Mouse (Mus musculus): Measurements from ENCODE around the gene Cpt1b. TPM values are rescaled to one million over a fixed set of nuclear protein-coding genes. Genes with fewer than 3 reads are reported as not detected.

Cpt1b gene
- total and polyA plus RNA-seq, 2 experiments from 2014 or later = 2.2 to 2.4 TPM

DNA sequence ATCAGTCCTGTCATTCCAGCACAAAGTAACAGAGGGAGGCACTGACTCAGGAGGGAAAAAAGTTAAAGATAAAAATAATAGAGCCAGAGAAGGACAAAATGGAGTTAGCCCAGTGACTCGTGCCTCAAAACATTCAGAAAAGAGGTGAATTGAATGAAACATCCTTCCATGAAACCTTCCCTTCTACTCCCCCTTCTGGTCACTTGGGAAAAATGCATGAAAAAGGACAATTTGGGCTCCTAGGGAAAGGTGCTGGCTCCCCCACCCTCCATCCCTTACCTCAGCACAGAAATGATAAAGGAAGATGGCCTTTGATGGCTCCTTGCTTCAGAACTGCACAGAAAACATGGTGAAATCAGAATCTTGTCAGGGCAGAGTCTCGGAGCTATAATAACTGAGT is 42.9 kb upstream of the Cpt1b start:
- H3K27me3 ChIP-seq (ENCODE audit: insufficient read depth, low read length) = no peaks in the 10 kb centered on the region

DNA sequence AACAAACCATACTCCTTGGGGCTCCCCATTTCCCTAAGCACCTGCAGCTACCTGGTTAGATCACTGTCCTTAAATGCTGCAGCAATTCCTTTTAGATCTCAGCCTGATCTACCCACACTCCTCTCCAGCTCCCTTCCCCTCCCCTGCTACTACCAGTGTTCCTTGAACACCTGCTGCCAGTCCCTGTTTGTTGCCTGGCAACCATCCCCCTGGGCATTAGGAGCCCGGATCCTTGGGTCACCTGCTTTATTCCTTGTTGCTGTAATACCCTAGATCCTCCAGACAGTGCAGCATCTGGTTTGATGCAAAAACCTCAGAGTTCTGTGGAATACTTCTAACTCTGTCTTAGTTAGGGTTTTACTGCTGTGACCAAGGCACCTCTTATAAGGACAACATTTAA is 39.4 kb upstream of the Cpt1b start:
- peak; percentile 23; the same call in 1 of the 2 replicates for TF ChIP-seq CTCF (IDR thresholded peaks at IDR 0.05)
- Histone ChIP-seq H3K27me3 (ENCODE audit: insufficient read depth, low read length) (no peaks in the 10 kb centered on the region), H3K9me3 (ENCODE audit: low read length) (no peaks in the 10 kb centered on the region), H3K36me3 (ENCODE audit: insufficient read depth, low read length) (peaks cover 28% of the 10 kb centered on the region), H3K9ac (replicated peaks; ENCODE audit: low read length, poor library complexity, severe bottlenecking) (no peak overlapping the region), H3K4me1 (ENCODE audit: insufficient read depth, low read length) (no peaks in the 10 kb centered on the region), H3K27ac (ENCODE audit: low read depth, low read length) (peak overlapping the region; percentile 55), H3K4me3 (ENCODE audit: low read depth, low read length) (no peak overlapping the region), H3K4me2 (ENCODE audit: low read depth, low read length, poor library complexity, severe bottlenecking) (no peak overlapping the region)
- ATAC-seq (ENCODE audit: low FRiP score) (peak; percentile 45; the same call in 1 of the 2 replicates), DNase-seq (ENCODE audit: low spot score) (peak; percentile 78)
- 6% methylated on average over 1 of the region's 1 CpGs for WGBS

More for the DNA sequence above, 42.9 kb upstream of the Cpt1b start:
- DNase-seq (ENCODE audit: low spot score) (peak; percentile 68), ATAC-seq (ENCODE audit: low FRiP score) (no peak)
- H3K4me3 ChIP-seq (ENCODE audit: low read depth, low read length) = no peak overlapping the region
- no peak overlapping the region for H3K4me2 ChIP-seq (ENCODE audit: low read depth, low read length, poor library complexity, severe bottlenecking)
- no peaks in the 10 kb centered on the region for H3K9me3 ChIP-seq (ENCODE audit: low read length)
- no peak overlapping the region for H3K27ac ChIP-seq (ENCODE audit: low read depth, low read length)
- H3K9ac ChIP-seq (replicated peaks; ENCODE audit: low read length, poor library complexity, severe bottlenecking) = no peak overlapping the region
- H3K4me1 ChIP-seq (ENCODE audit: insufficient read depth, low read length) = no peaks in the 10 kb centered on the region
- WGBS = 31% methylated on average over 2 of the region's 2 CpGs
- peak; percentile 83 for TF ChIP-seq CTCF (IDR thresholded peaks at IDR 0.05)
- H3K36me3 ChIP-seq (ENCODE audit: insufficient read depth, low read length) = peaks cover 8% of the 10 kb centered on the region; the same call in 1 of the 2 replicates

DNA sequence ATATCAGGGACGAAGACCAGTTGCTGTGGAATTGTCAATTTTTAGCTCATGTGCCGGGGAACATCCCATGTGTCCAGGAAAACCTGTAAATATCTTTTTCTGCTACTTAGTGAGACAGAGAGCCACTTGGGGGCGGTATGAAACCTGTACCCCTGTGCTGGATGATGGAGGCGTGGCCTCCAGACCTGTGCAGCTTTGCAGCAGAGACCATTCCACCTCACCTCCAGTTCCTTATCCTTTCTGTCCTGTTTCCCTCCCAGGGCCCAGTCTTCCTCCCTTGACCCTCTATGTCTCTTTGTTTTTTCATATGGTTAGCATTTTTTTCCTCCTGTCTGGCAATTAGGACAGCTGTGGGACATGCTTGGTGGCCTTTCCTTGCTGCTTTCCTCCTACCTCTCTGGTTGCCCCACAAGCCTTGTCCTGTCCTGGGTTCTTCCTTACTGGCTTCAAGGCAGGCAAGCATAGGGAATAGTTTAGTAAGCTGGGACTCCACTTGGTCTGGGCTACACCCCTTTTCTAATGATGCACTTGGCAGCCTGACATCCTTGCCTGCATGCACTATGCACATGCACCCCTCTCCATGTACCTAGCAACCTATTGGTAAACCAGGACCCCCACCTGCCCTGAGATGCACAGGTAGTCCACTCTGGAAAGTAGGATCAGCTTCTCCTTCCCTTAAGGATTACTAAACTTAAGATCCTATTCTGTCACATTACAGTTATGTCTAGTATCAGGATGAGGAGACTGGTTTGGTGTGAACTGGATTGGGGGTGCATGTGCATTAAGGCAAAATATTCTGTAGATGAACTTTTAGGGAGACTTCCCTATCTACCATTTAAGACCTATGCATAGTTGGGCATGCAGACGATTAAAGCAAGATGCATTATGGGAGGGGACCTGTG is 37.9 kb upstream of the Cpt1b start:
- Histone ChIP-seq H3K27ac (ENCODE audit: low read depth, low read length) (no peak overlapping the region), H3K4me2 (ENCODE audit: low read depth, low read length, poor library complexity, severe bottlenecking) (no peak overlapping the region), H3K36me3 (ENCODE audit: insufficient read depth, low read length) (peaks cover 41% of the 10 kb centered on the region), H3K9ac (replicated peaks; ENCODE audit: low read length, poor library complexity, severe bottlenecking) (no peak overlapping the region), H3K4me1 (ENCODE audit: insufficient read depth, low read length) (no peaks in the 10 kb centered on the region), H3K9me3 (ENCODE audit: low read length) (no peaks in the 10 kb centered on the region), H3K27me3 (ENCODE audit: insufficient read depth, low read length) (no peaks in the 10 kb centered on the region), H3K4me3 (ENCODE audit: low read depth, low read length) (no peak overlapping the region)
- WGBS = 71% methylated on average over 5 of the region's 5 CpGs
- no peak for DNase-seq (ENCODE audit: low spot score)
- no peak for ATAC-seq (ENCODE audit: low FRiP score)
- peak; percentile 46 for TF ChIP-seq CTCF (IDR thresholded peaks at IDR 0.05)

DNA sequence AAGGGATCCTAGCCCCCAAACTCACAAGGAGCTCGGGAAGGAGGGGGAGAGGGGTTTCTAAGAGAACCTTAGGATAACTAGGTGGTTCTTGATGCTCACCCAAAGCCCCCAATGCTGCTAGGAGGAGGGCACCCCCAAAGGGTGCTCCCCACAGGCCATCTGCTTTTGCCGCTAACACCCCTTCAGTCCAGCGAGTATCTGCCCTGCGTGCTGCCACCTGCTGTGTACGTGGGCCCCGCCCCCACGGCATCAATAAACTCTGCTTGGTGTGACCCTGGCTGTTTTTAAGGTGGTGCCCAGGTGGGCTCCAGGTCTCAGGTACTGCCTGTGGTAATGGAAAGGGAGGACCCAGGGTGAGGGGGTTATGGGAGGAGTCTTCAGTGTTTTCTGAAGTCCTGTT is 36.5 kb upstream of the Cpt1b start:
- no peaks in the 10 kb centered on the region for H3K27me3 ChIP-seq (ENCODE audit: insufficient read depth, low read length)
- no peak overlapping the region for H3K27ac ChIP-seq (ENCODE audit: low read depth, low read length)
- no peak overlapping the region for H3K9ac ChIP-seq (replicated peaks; ENCODE audit: low read length, poor library complexity, severe bottlenecking)
- no peak overlapping the region for H3K4me3 ChIP-seq (ENCODE audit: low read depth, low read length)
- H3K4me1 ChIP-seq (ENCODE audit: insufficient read depth, low read length) = no peaks in the 10 kb centered on the region
- TF ChIP-seq CTCF (IDR thresholded peaks at IDR 0.05) = no peak
- DNase-seq (ENCODE audit: low spot score) (no peak), ATAC-seq (ENCODE audit: low FRiP score) (no peak)
- no peaks in the 10 kb centered on the region for H3K9me3 ChIP-seq (ENCODE audit: low read length)
- 80% methylated on average over 7 of the region's 7 CpGs for WGBS
- H3K4me2 ChIP-seq (ENCODE audit: low read depth, low read length, poor library complexity, severe bottlenecking) = no peak overlapping the region
- H3K36me3 ChIP-seq (ENCODE audit: insufficient read depth, low read length) = peaks cover 55% of the 10 kb centered on the region

DNA sequence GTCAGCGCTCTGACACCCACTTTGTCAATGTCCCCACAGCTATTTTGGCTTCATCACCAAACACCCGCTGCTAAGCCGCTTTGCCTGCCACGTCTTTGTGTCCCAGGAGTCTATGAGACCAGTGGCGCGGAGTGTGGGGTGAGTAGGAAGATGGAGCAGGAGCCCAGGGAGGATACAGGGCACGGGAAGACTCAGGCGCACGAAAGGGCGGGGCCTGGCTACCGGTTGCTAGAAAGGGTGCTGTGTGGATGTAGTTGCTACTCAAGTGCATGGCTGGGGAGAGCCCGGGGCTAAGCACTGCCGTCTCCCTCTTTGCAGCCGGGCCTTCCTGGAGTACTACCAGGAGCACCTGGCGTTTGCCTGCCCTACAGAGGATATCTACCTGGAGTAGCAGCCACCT is 35.7 kb upstream of the Cpt1b start:
- Histone ChIP-seq H3K9ac (replicated peaks; ENCODE audit: low read length, poor library complexity, severe bottlenecking) (no peak overlapping the region), H3K27ac (ENCODE audit: low read depth, low read length) (no peak overlapping the region), H3K9me3 (ENCODE audit: low read length) (no peaks in the 10 kb centered on the region), H3K36me3 (ENCODE audit: insufficient read depth, low read length) (peaks cover 64% of the 10 kb centered on the region), H3K4me1 (ENCODE audit: insufficient read depth, low read length) (no peaks in the 10 kb centered on the region), H3K4me2 (ENCODE audit: low read depth, low read length, poor library complexity, severe bottlenecking) (no peak overlapping the region), H3K27me3 (ENCODE audit: insufficient read depth, low read length) (no peaks in the 10 kb centered on the region), H3K4me3 (ENCODE audit: low read depth, low read length) (no peak overlapping the region)
- 87% methylated on average over 13 of the region's 15 CpGs for WGBS
- ATAC-seq (ENCODE audit: low FRiP score) (no peak), DNase-seq (ENCODE audit: low spot score) (no peak)
- TF ChIP-seq CTCF (IDR thresholded peaks at IDR 0.05) = no peak

DNA sequence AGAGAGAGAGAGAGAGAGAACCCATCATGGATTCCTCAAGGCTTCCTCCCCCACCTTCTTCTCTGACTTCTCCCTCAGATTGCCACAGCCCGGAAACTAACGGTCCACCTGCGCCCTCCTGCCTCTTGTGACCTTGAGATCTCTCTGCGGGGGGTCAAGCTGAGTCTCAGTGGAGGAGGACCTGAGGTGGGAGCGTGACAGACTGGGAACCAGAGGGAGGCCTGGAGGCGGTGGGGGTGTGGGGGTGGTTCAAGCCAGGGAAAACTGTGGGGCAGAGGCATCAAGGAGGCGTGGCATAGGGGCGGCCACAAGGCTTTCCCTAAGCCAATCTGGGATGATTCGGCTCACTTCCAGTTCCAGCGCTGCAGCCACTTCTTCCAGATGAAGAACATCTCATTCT is 34.6 kb upstream of the Cpt1b start:
- ATAC-seq (ENCODE audit: low FRiP score) = no peak
- no peak for DNase-seq (ENCODE audit: low spot score)
- H3K27me3 ChIP-seq (ENCODE audit: insufficient read depth, low read length) = no peaks in the 10 kb centered on the region
- peaks cover 64% of the 10 kb centered on the region for H3K36me3 ChIP-seq (ENCODE audit: insufficient read depth, low read length)
- TF ChIP-seq CTCF (IDR thresholded peaks at IDR 0.05) = no peak
- no peak overlapping the region for H3K27ac ChIP-seq (ENCODE audit: low read depth, low read length)
- H3K9ac ChIP-seq (replicated peaks; ENCODE audit: low read length, poor library complexity, severe bottlenecking) = no peak overlapping the region
- no peak overlapping the region for H3K4me2 ChIP-seq (ENCODE audit: low read depth, low read length, poor library complexity, severe bottlenecking)
- 74% methylated on average over 10 of the region's 10 CpGs for WGBS
- no peaks in the 10 kb centered on the region for H3K9me3 ChIP-seq (ENCODE audit: low read length)
- H3K4me3 ChIP-seq (ENCODE audit: low read depth, low read length) = no peak overlapping the region
- peaks cover 5% of the 10 kb centered on the region for H3K4me1 ChIP-seq (ENCODE audit: insufficient read depth, low read length)
